Mouse (Mus musculus) heart, embryonic 13.5 days (tissue): Measurements from ENCODE around the gene Pdcd5. TPM values are rescaled to one million over a fixed set of nuclear protein-coding genes. Genes with fewer than 3 reads are reported as not detected.

ENCODE experiments used
- ATAC-seq: fragments of 200-750 bp; cut with Nextera tagmentation; 2 replicates; pipeline ENCODE4 v1.8.0; 2017; ENCODE audit warnings: moderate TSS enrichment; ENCODE audit not compliant: insufficient number of reproducible peaks, low FRiP score, low TSS enrichment; ENCODE audit errors: extremely low read depth
- H3K27ac ChIP-seq: fragments of 300-500 bp; sonication (generic); replicated peaks from 2 replicates; pipeline ENCODE4 v1.5.1; 2015; ENCODE audit warnings: moderate library complexity, mild to moderate bottlenecking, inconsistent platforms
- H3K27me3 ChIP-seq: fragments of 300-500 bp; sonication (generic); replicated peaks from 2 replicates; pipeline ENCODE4 v1.6.1; 2015; ENCODE audit warnings: mild to moderate bottlenecking, inconsistent platforms
- H3K36me3 ChIP-seq: fragments of 300-500 bp; sonication (generic); 2 replicates; pipeline ENCODE4 v1.6.1; 2015; ENCODE audit warnings: mild to moderate bottlenecking, inconsistent platforms
- H3K4me1 ChIP-seq: fragments of 300-500 bp; sonication (generic); 2 replicates; pipeline ENCODE4 v1.6.1; 2015; ENCODE audit warnings: inconsistent platforms
- H3K4me2 ChIP-seq: fragments of 300-500 bp; sonication (generic); 2 replicates; pipeline ENCODE4 v1.6.1; 2015; ENCODE audit warnings: inconsistent platforms, mild to moderate bottlenecking, moderate library complexity
- H3K4me3 ChIP-seq: fragments of 300-500 bp; sonication (generic); 2 replicates; pipeline ENCODE4 v1.5.1; 2015; ENCODE audit warnings: moderate library complexity, mild to moderate bottlenecking, inconsistent platforms
- H3K9ac ChIP-seq: fragments of 300-500 bp; sonication (generic); 2 replicates; pipeline ENCODE4 v1.6.1; 2015; ENCODE audit warnings: inconsistent platforms, mild to moderate bottlenecking, moderate library complexity
- H3K9me3 ChIP-seq: fragments of 300-500 bp; sonication (generic); 2 replicates; pipeline ENCODE4 v1.6.1; 2016; ENCODE audit warnings: inconsistent platforms
- WGBS: fragments of 180-500 bp; shearing (Covaris S2); methylation state at CpG from one replicate; pipeline ENCODE4 v1.1.7; 2015; ENCODE audit warnings: mixed read lengths; 5-methylcytosine and 5-hydroxymethylcytosine counted together
- polyA plus RNA-seq: library from polyadenylated mRNA; unstranded; fragments of >200 nt; fragmentation: Nextera tagmentation; extraction: Ambion mirVana; gene quantifications from 2 replicates; pipeline ENCODE4 v1.2.1, GENCODE M21; 2015

The Pdcd5 gene
- polyA plus RNA-seq, result 260 and 285 TPM in 2 replicates

DNA sequence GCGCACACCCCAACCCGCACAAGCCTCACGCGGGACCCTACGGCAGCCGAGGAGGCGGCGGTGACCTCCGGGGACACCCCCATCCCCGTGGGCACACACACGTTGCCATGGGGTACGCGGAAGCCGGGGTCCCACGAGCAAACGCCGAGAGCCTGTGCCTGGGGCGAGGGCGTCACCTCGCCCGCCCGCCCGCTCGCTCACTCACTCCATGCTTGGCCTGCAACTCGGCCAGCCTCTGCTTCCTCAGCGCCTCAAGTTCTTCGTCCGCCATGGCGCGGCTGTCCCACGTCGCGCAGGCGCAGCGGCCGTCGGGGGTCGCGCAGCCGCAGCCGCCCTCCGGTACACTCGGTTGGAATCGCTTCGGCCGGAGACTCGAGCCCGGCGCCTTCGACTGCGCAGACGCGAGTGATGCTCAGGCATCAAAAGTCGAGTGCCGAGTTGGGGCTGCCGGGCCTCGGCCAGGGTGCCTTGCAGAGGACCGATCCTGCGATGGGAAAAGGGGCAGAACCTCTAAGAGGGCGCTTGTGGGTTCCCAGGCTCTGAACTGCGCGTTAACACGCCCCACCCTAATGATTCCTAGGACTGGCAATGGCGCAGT lies at the start of gene Pdcd5:
Gene Pdcd5 (minus strand): TSS at position 421 of the 598 bp plus-strand sequence.
- WGBS, result under 1% methylated on average over 64 of the region's 64 CpGs
- Histone ChIP-seq H3K4me3 (peak within 1 kb of the TSS; percentile 95), H3K9me3 (no peaks in the 10 kb centered on the region), H3K4me2 (peak within 1 kb of the TSS; percentile 72), H3K36me3 (peaks cover 36% of the 10 kb centered on the region), H3K9ac (peak within 1 kb of the TSS; percentile 96), H3K27me3 (no peaks in the 10 kb centered on the region), H3K27ac (peak within 1 kb of the TSS; percentile 85), H3K4me1 (peaks cover 7% of the 10 kb centered on the region)
- ATAC-seq, result peak; percentile 81

DNA sequence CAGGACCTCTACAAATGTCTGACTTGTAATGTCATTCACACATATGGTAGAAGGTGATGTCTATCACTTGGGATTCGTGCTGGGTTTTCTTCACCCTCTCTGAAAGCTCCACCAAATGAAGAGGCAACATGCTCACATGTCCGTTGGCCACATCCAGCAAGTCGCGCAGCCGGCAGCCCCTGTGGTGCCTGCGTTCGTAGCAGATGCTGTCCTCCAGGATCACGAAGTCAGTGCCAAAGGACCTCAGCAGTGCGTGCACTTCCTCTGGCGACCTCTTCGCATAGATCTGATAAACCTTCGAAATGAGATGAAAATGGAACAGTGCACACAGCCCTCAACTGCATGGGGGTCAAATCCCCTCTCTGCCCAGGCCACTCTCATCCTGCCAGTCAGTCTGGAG lies 45.3 kb upstream of the Pdcd5 start:
- no peak for ATAC-seq
- 83% methylated on average over 12 of the region's 12 CpGs for WGBS
- H3K9me3 ChIP-seq, result no peaks in the 10 kb centered on the region
- no peak overlapping the region for H3K4me2 ChIP-seq
- H3K9ac ChIP-seq, result no peak overlapping the region
- peaks cover 13% of the 10 kb centered on the region for H3K4me1 ChIP-seq
- H3K36me3 ChIP-seq, result peaks cover 29% of the 10 kb centered on the region
- H3K27me3 ChIP-seq, result no peaks in the 10 kb centered on the region
- H3K4me3 ChIP-seq, result no peak overlapping the region
- no peak overlapping the region for H3K27ac ChIP-seq

DNA sequence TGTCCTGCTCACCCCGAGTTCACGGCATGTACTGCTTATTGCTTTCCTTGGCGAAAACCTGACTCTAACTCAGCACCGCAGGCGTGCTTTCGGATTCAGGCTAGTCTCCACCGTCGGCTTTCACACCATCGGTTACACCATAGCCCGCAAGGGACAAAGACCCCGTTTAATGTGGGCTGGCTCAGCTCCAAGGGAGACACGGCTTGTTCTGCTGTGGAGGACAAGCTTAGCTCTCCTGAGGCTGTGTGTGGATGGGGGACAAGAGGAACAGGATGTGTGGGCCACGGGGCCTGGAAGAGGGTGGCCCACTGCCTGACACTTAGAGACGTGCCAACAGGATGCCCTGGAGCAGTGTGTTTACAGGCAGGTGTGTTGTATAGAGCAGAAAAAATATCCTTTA lies 44.8 kb upstream of the Pdcd5 start:
- peaks cover 29% of the 10 kb centered on the region for H3K36me3 ChIP-seq
- ATAC-seq, result no peak
- H3K27ac ChIP-seq, result no peak overlapping the region
- WGBS, result 71% methylated on average over 14 of the region's 14 CpGs
- no peak overlapping the region for H3K4me2 ChIP-seq
- H3K4me3 ChIP-seq, result no peak overlapping the region
- peaks cover 15% of the 10 kb centered on the region for H3K4me1 ChIP-seq
- no peaks in the 10 kb centered on the region for H3K27me3 ChIP-seq
- H3K9me3 ChIP-seq, result no peaks in the 10 kb centered on the region
- H3K9ac ChIP-seq, result no peak overlapping the region

DNA sequence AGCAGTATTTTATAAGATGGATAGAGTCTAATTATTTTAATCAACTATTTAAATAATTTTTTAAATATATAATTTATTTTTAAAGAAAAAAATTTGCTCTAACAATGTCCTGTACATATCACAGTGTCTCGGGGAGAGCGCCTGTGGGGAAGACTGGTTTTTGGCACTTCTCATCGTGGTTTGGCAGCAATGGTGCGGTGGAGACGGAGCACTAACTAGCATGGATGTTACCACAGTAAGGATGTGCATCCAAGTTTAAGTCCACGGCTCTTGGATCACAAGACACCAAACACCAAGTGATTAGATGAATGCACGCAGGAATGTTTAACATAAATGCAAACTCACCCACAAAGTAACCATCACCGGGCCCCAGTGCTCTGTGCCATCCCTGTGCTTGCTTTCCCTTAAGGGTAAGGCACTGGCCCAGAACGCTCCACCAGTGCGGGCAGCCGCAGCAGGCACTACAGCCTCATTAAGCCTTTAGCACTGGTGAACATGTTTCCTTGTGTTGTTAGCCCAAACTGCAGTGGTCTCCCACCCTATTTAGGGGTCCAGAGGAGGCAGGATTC lies 41.5 kb upstream of the Pdcd5 start:
- H3K4me2 ChIP-seq, result no peak overlapping the region
- no peaks in the 10 kb centered on the region for H3K27me3 ChIP-seq
- WGBS, result 89% methylated on average over 11 of the region's 11 CpGs
- peaks cover 22% of the 10 kb centered on the region for H3K4me1 ChIP-seq
- H3K9ac ChIP-seq, result no peak overlapping the region
- H3K4me3 ChIP-seq, result no peak overlapping the region
- peaks cover 20% of the 10 kb centered on the region for H3K36me3 ChIP-seq
- no peaks in the 10 kb centered on the region for H3K9me3 ChIP-seq
- H3K27ac ChIP-seq, result no peak overlapping the region
- ATAC-seq, result no peak

DNA sequence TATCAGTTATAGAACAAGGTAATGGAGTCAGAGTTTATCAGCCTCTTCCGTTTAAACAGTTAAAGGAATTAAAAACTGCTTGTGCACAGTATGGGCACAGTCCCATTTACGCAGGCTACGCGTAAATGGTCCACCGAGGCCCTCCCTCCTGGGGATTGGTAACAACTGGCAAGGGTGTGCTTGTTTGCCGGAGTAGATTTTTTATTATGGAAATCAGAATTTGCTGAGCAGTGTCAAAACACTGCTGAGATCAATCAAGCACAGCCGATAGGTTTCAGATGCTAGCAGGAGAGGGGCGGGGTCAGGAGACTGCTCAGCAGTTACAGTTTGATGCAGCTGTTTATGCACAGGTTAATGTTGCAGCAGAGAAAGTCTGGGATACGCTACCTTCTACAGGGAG lies 41.0 kb upstream of the Pdcd5 start:
- ATAC-seq, result no peak

DNA sequence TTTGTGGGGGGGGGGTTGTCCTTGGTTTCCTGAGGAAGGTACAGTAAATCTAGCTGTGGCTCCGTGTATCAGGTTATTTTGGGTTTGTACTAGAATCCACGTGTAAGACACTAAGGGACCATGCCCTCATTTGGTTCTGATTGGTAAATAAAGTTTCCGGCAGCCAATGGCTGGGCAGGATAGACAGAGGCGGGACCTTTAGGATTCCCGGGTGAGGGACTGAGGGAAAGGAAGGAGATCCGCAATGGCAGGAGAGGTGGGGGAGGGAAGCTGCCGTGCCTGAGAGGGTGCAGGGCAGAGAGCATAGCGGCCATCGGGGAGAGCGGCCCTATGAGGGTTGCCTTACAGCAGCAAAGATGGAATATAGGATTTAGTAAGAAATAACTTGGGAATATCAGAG lies 39.9 kb upstream of the Pdcd5 start:
- Histone ChIP-seq H3K9ac (peak overlapping the region; percentile 52; the same call in 1 of the 2 replicates), H3K4me1 (peaks cover 22% of the 10 kb centered on the region), H3K9me3 (no peaks in the 10 kb centered on the region), H3K27ac (no peak overlapping the region), H3K4me3 (peak overlapping the region; percentile 28), H3K4me2 (peak overlapping the region; percentile 63), H3K27me3 (no peaks in the 10 kb centered on the region), H3K36me3 (peaks cover 16% of the 10 kb centered on the region)
- whole genome bisulfite sequencing, result 9% methylated on average over 10 of the region's 10 CpGs
- no peak for ATAC-seq

More for the DNA sequence above, 41.0 kb upstream of the Pdcd5 start:
- no peaks in the 10 kb centered on the region for H3K9me3 ChIP-seq
- H3K9ac ChIP-seq, result 0 out of 2 replicates have a peak overlapping the region, but pooled peaks have one; percentile 38
- peaks cover 22% of the 10 kb centered on the region for H3K4me1 ChIP-seq
- H3K4me3 ChIP-seq, result no peak overlapping the region
- H3K36me3 ChIP-seq, result peaks cover 20% of the 10 kb centered on the region
- no peak overlapping the region for H3K4me2 ChIP-seq
- WGBS, result 76% methylated on average over 9 of the region's 9 CpGs
- no peak overlapping the region for H3K27ac ChIP-seq
- H3K27me3 ChIP-seq, result no peaks in the 10 kb centered on the region

DNA sequence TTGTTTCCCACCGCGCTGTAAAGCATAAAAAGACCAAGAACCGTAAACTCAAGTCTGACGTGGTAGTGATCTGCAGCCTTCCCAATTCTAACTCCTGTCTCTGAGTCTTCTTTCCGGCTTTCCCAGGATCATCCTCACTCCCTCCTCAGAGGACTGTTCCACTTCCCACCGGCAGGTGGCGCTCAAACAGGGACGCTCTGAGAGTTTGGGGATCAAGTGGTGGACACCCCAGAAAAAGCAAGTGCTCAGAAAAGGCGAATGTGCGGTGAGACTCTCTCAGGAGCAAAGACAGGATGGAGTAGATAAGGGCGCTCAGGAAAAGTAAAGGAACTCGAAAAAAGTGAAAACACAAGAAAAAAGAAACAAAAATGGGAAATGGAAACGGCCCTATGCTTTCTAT lies 39.4 kb upstream of the Pdcd5 start:
- Histone ChIP-seq H3K4me1 (peaks cover 22% of the 10 kb centered on the region), H3K4me3 (peak overlapping the region; percentile 28), H3K9ac (peak overlapping the region; percentile 50), H3K9me3 (no peaks in the 10 kb centered on the region), H3K27ac (no peak overlapping the region), H3K4me2 (peak overlapping the region; percentile 63), H3K36me3 (peaks cover 15% of the 10 kb centered on the region), H3K27me3 (no peaks in the 10 kb centered on the region)
- WGBS, result 21% methylated on average over 13 of the region's 13 CpGs
- ATAC-seq, result no peak

DNA sequence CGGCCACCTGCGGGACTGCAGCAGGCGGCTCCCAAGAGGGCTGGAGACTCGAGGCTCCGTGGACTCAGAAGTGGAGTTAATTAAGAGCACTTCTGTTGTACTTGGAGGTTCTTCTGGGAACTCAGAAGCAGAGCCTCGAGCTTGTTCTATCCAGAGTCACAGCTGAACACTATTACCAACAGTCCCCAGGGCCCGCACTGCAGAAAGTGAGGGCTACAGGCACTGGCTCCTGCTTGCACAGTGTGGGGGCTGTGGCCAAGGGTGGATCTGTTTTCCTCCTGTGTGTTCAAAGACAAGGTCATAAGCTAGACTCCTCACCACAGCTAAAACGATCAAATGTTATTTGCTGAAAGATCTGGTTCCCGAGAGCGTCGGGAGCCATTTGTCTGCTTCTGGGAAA lies 38.9 kb upstream of the Pdcd5 start:
- no peak for ATAC-seq
- no peak overlapping the region for H3K4me3 ChIP-seq
- no peak overlapping the region for H3K27ac ChIP-seq
- H3K9ac ChIP-seq, result peak overlapping the region; percentile 50
- WGBS, result 61% methylated on average over 11 of the region's 11 CpGs
- H3K9me3 ChIP-seq, result 0 out of 2 replicates have a peak, but pooled peaks cover 2% of the 10 kb centered on the region
- H3K36me3 ChIP-seq, result peaks cover 15% of the 10 kb centered on the region
- H3K27me3 ChIP-seq, result no peaks in the 10 kb centered on the region
- peaks cover 22% of the 10 kb centered on the region for H3K4me1 ChIP-seq
- H3K4me2 ChIP-seq, result peak overlapping the region; percentile 63

DNA sequence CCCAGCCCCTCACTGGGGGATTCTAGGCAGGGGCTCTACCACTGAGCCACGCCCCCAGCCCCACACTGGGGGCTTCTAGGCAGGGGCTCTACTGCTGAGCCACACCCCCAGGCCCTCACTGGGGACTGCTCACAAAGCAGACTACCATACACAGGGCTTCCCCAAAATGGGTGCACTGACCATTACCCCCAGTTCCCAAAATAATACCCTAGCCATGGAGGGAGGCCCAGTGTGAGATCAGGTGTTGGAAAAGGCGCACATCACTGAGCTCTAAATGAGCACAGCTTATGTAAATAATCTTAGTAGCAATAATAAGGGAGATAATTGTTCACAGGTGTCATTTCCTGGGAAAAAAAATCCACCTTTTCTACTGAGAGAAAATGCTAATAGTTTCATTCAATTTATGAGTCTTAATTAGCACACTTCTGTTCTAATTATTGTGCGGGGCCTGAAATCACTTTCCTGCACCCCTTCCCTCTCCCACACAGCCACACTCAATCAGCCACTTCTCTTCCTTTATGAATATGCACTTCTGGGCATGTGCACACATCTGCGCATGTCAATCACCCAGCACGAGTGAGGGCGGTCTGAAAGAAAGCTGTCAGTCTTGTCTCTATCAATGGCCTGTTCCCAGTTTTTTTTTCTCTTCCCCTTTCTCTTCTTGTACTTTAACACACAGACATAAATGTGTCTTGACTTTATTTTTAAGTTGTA lies 36.2 kb upstream of the Pdcd5 start:
- ATAC-seq, result no peak
- H3K9ac ChIP-seq, result no peak overlapping the region
- peaks cover 22% of the 10 kb centered on the region for H3K4me1 ChIP-seq
- no peaks in the 10 kb centered on the region for H3K27me3 ChIP-seq
- H3K4me3 ChIP-seq, result no peak overlapping the region
- no peaks in the 10 kb centered on the region for H3K36me3 ChIP-seq
- H3K27ac ChIP-seq, result no peak overlapping the region
- no peak overlapping the region for H3K4me2 ChIP-seq
- WGBS, result 85% methylated on average over 6 of the region's 6 CpGs
- 0 out of 2 replicates have a peak, but pooled peaks cover 2% of the 10 kb centered on the region for H3K9me3 ChIP-seq

DNA sequence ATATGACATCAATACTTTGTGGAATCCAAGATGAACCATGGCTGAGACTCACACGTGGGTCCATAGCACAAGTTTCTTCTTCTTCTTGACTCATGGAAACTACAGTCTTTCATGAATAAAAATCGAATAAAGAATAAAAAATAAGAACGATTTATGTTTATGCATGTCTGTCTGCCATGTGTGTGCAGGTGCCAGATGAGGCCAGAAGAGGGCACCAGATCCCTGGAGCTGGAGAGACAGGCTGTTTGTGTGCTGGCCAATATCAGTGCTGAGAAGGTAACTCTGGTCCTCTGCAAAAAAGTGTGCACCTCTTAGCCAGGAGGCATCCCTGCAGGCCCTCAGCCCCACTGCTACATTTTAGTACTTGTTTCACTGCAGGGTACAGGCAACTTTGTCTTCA lies 34.2 kb upstream of the Pdcd5 start:
- no peaks in the 10 kb centered on the region for H3K36me3 ChIP-seq
- peaks cover 6% of the 10 kb centered on the region for H3K4me1 ChIP-seq
- 63% methylated on average over 3 of the region's 3 CpGs for WGBS
- H3K27ac ChIP-seq, result no peak overlapping the region
- H3K4me3 ChIP-seq, result no peak overlapping the region
- H3K9ac ChIP-seq, result no peak overlapping the region
- 0 out of 2 replicates have a peak, but pooled peaks cover 2% of the 10 kb centered on the region for H3K9me3 ChIP-seq
- H3K4me2 ChIP-seq, result no peak overlapping the region
- ATAC-seq, result no peak
- no peaks in the 10 kb centered on the region for H3K27me3 ChIP-seq

DNA sequence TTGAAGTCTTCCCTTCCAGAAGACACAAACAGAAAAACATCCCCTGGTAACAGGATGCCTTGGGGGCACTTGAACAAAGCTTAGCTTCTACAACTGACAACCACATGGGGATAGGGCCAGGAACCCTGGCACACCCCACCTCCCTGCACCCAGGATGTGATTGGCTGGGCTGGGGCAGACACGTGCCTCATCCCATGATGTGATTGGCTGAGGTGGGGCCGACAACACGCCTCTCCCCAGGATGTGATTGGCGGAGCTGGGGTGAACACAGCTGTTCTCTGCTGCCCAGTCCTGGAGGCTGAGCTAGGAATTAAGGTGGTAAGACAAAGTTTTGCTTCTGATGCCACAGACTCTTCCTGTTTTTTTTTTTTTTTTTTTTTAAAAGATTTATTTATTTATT lies 31.7 kb upstream of the Pdcd5 start:
- H3K9ac ChIP-seq, result no peak overlapping the region
- no peak overlapping the region for H3K27ac ChIP-seq
- no peaks in the 10 kb centered on the region for H3K27me3 ChIP-seq
- H3K4me2 ChIP-seq, result no peak overlapping the region
- no peak for ATAC-seq
- H3K36me3 ChIP-seq, result no peaks in the 10 kb centered on the region
- H3K4me3 ChIP-seq, result no peak overlapping the region
- H3K9me3 ChIP-seq, result 0 out of 2 replicates have a peak, but pooled peaks cover 2% of the 10 kb centered on the region
- WGBS, result 62% methylated on average over 4 of the region's 4 CpGs
- no peaks in the 10 kb centered on the region for H3K4me1 ChIP-seq
